Mouse (Mus musculus): ENCODE data around the gene Donson. TPM values are rescaled to one million over a fixed set of nuclear protein-coding genes. Genes with fewer than 3 reads are reported as not detected.

Donson gene
- polyA plus RNA-seq, 1 experiment from 2014 or later, result 5.4 TPM

GRCm38 (mm10) chr16:91729821-91730441 is 41.4 kb upstream of the Donson start:
- DNase-seq (ENCODE audit: low spot score), result peak; percentile 53
- Histone ChIP-seq H3K4me2 (replicated peaks; ENCODE audit: low read depth) (peak overlapping the region; percentile 86), H3K27me3 (ENCODE audit: control insufficient read depth, insufficient read depth, low read length) (no peaks in the 10 kb centered on the region), H3K9ac (ENCODE audit: low read length) (peak overlapping the region; percentile 81), H3K4me1 (replicated peaks; ENCODE audit: control insufficient read depth, insufficient read depth) (peaks cover 3% of the 10 kb centered on the region; the same call in 1 of the 2 replicates), H3K9me3 (ENCODE audit: control insufficient read depth, low read length) (no peaks in the 10 kb centered on the region), H3K36me3 (ENCODE audit: control insufficient read depth, insufficient read depth, low read length) (no peaks in the 10 kb centered on the region), H3K27ac (replicated peaks) (peak overlapping the region; percentile 92), H3K4me3 (ENCODE audit: low read depth, low read length) (peak overlapping the region; percentile 83)
- no peak for ATAC-seq (ENCODE audit: low FRiP score, low TSS enrichment)
- under 1% methylated on average over 25 of the region's 44 CpGs for WGBS
- TF ChIP-seq EP300 (optimal IDR thresholded peaks at IDR 0.05), result no peak
- TF ChIP-seq CTCF (IDR thresholded peaks at IDR 0.05; ENCODE audit: low read depth), result 0 out of 2 replicates have a peak, but pooled peaks have one; percentile 2

GRCm38 (mm10) chr16:91729066-91729482 is 40.5 kb upstream of the Donson start, which contains the start of gene Itsn1:
Gene Itsn1 (plus strand): TSS chr16:91729281.
- Histone ChIP-seq H3K4me2 (replicated peaks; ENCODE audit: low read depth) (peak within 1 kb of the TSS; percentile 86), H3K9me3 (ENCODE audit: control insufficient read depth, low read length) (no peaks in the 10 kb centered on the region), H3K9ac (ENCODE audit: low read length) (peak within 1 kb of the TSS; percentile 81), H3K4me3 (ENCODE audit: low read depth, low read length) (peak within 1 kb of the TSS; percentile 83), H3K36me3 (ENCODE audit: control insufficient read depth, insufficient read depth, low read length) (no peaks in the 10 kb centered on the region), H3K27ac (replicated peaks) (peak within 1 kb of the TSS; percentile 92), H3K27me3 (ENCODE audit: control insufficient read depth, insufficient read depth, low read length) (no peaks in the 10 kb centered on the region), H3K4me1 (replicated peaks; ENCODE audit: control insufficient read depth, insufficient read depth) (0 out of 2 replicates have a peak, but pooled peaks cover 3% of the 10 kb centered on the region)
- peak; percentile 98 for DNase-seq (ENCODE audit: low spot score)
- TF ChIP-seq CTCF (IDR thresholded peaks at IDR 0.05; ENCODE audit: low read depth), result no peak
- ATAC-seq (ENCODE audit: low FRiP score, low TSS enrichment), result peak; percentile 94
- WGBS, result under 1% methylated on average over 32 of the region's 33 CpGs

- ATAC-seq (ENCODE audit: low FRiP score, low TSS enrichment), result peak; percentile 96
- DNase-seq (ENCODE audit: low spot score), result peak; percentile 97
- peak within 1 kb of the TSS; percentile 92 for H3K27ac ChIP-seq (replicated peaks)
- TF ChIP-seq CTCF (IDR thresholded peaks at IDR 0.05; ENCODE audit: low read depth) (no peak), EP300 (optimal IDR thresholded peaks at IDR 0.05) (no peak)
- peak within 1 kb of the TSS; percentile 81 for H3K9ac ChIP-seq (ENCODE audit: low read length)
- WGBS, result under 1% methylated on average over 46 of the region's 46 CpGs
- no peaks in the 10 kb centered on the region for H3K36me3 ChIP-seq (ENCODE audit: control insufficient read depth, insufficient read depth, low read length)
- H3K4me1 ChIP-seq (replicated peaks; ENCODE audit: control insufficient read depth, insufficient read depth), result 0 out of 2 replicates have a peak, but pooled peaks cover 3% of the 10 kb centered on the region
- H3K9me3 ChIP-seq (ENCODE audit: control insufficient read depth, low read length), result no peaks in the 10 kb centered on the region
- H3K27me3 ChIP-seq (ENCODE audit: control insufficient read depth, insufficient read depth, low read length), result no peaks in the 10 kb centered on the region
- peak within 1 kb of the TSS; percentile 83 for H3K4me3 ChIP-seq (ENCODE audit: low read depth, low read length)
- H3K4me2 ChIP-seq (replicated peaks; ENCODE audit: low read depth), result peak within 1 kb of the TSS; percentile 86
Observed at GRCm38 (mm10) chr16:91728123-91729065, 39.8 kb upstream of the Donson start, which contains the start of gene Cryzl1. Gene Cryzl1 (minus strand): TSS chr16:91728975.

GRCm38 (mm10) chr16:91727433-91727832 is 38.9 kb upstream of the Donson start:
- Histone ChIP-seq H3K4me1 (replicated peaks; ENCODE audit: control insufficient read depth, insufficient read depth) (0 out of 2 replicates have a peak, but pooled peaks cover 3% of the 10 kb centered on the region), H3K9me3 (ENCODE audit: control insufficient read depth, low read length) (no peaks in the 10 kb centered on the region), H3K36me3 (ENCODE audit: control insufficient read depth, insufficient read depth, low read length) (no peaks in the 10 kb centered on the region), H3K4me2 (replicated peaks; ENCODE audit: low read depth) (peak overlapping the region; percentile 60), H3K4me3 (ENCODE audit: low read depth, low read length) (peak overlapping the region; percentile 83; the same call in 1 of the 2 replicates), H3K27me3 (ENCODE audit: control insufficient read depth, insufficient read depth, low read length) (no peaks in the 10 kb centered on the region), H3K27ac (replicated peaks) (no peak overlapping the region), H3K9ac (ENCODE audit: low read length) (peak overlapping the region; percentile 62; the same call in 1 of the 2 replicates)
- ATAC-seq (ENCODE audit: low FRiP score, low TSS enrichment), result no peak
- no peak for DNase-seq (ENCODE audit: low spot score)
- WGBS, result 79% methylated on average over 15 of the region's 15 CpGs
- TF ChIP-seq CTCF (IDR thresholded peaks at IDR 0.05; ENCODE audit: low read depth), result no peak
- no peak for TF ChIP-seq EP300 (optimal IDR thresholded peaks at IDR 0.05)

GRCm38 (mm10) chr16:91724247-91724646 is 35.7 kb upstream of the Donson start:
- ATAC-seq (ENCODE audit: low FRiP score, low TSS enrichment) (no peak), DNase-seq (ENCODE audit: low spot score) (peak; percentile 73)
- Histone ChIP-seq H3K36me3 (ENCODE audit: control insufficient read depth, insufficient read depth, low read length) (no peaks in the 10 kb centered on the region; the same call in 1 of the 2 replicates), H3K9me3 (ENCODE audit: control insufficient read depth, low read length) (no peaks in the 10 kb centered on the region), H3K4me2 (replicated peaks; ENCODE audit: low read depth) (no peak overlapping the region), H3K4me1 (replicated peaks; ENCODE audit: control insufficient read depth, insufficient read depth) (0 out of 2 replicates have a peak, but pooled peaks cover 3% of the 10 kb centered on the region), H3K9ac (ENCODE audit: low read length) (no peak overlapping the region), H3K4me3 (ENCODE audit: low read depth, low read length) (no peak overlapping the region), H3K27me3 (ENCODE audit: control insufficient read depth, insufficient read depth, low read length) (no peaks in the 10 kb centered on the region), H3K27ac (replicated peaks) (no peak overlapping the region)
- WGBS, result 53% methylated on average over 3 of the region's 3 CpGs
- no peak for TF ChIP-seq EP300 (optimal IDR thresholded peaks at IDR 0.05)
- TF ChIP-seq CTCF (IDR thresholded peaks at IDR 0.05; ENCODE audit: low read depth), result peak; percentile 85

All from stomach, postnatal 0 days (tissue).